Mouse (Mus musculus): ENCODE measurements at regions not wholly inside any gene's neighbourhood (a gene's known extent, or its start where the extent isn't known, plus 50 kb on each side); places are given as distances from the start of the nearest gene placed in this dataset.

DNA sequence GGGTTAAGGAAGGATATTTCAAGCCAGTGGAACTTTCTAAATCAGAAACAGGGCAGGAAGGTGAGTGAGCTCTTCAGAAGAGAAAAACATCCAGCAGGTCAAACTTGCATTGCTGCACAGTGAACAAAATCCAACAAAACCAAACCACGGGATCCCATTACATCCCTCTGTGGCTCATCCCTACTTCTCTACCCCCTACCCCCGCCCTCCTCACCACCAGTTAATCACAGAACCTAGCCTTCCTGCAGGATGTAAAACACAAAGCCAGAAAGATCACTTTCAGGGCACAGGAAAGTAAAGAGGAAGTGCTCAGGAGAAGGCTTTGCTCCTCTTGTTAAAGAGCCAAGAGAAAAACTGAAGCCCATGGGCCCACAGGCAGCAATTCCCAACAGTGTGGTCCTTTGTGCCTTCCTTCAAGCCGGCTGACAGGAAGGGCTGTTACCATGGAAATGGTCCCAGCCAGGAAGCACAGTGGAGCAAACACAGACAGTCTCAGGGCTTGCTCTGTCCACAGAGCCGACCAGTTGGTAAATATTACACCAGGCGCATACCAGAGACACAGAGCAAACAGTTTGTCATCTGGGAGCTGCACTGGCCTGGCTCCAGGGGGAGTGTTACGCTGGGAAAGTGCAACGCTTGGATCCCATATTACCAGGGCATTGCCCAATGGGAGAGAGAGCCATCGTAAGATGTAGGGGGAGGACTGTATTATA is 63.2 kb upstream of the Lmcd1 start:
- H3K9me3 ChIP-seq (ENCODE audit: low read length) = no peaks in the 10 kb centered on the region
- TF ChIP-seq EP300 (IDR thresholded peaks at IDR 0.05) = peak; percentile 74
- TF ChIP-seq CTCF (IDR thresholded peaks at IDR 0.05) = peak; percentile 56
- no peak overlapping the region for H3K4me3 ChIP-seq (ENCODE audit: low read depth, low read length)
- H3K27ac ChIP-seq (ENCODE audit: low read length) = peak overlapping the region; percentile 54; the same call in 1 of the 2 replicates
- no peak overlapping the region for H3K4me2 ChIP-seq (replicated peaks; ENCODE audit: low read depth, low read length)
- no peaks in the 10 kb centered on the region for H3K36me3 ChIP-seq (ENCODE audit: insufficient read depth, low read length)
- H3K4me1 ChIP-seq (ENCODE audit: insufficient read depth, low read depth, low read length) = no peaks in the 10 kb centered on the region
- H3K9ac ChIP-seq (replicated peaks; ENCODE audit: low read depth) = no peak overlapping the region
- DNase-seq (ENCODE audit: low spot score) (peak; percentile 96), ATAC-seq (peak; percentile 98)
- no peaks in the 10 kb centered on the region for H3K27me3 ChIP-seq (replicated peaks; ENCODE audit: insufficient read depth, low read length)
- 9% methylated on average over 8 of the region's 8 CpGs for WGBS

DNA sequence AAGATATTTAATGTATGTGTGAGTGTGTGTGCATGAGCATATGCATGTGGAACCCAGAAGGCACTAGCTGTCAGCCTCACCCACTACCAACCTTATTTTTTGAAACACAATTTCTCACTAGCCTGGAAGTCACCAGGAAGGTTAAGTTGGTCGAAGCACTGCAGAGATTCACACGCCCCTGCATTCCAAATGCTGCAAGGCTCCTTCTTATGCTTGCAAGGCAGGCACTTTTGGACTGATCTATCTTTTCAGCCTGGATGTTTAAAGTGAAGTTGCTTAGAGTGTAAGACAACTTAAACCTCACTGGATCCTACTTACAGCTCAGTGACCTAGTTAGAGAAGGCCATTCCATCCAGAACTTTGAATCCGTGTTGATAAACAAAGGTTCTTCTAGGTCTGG is 56.7 kb upstream of the Lmcd1 start:
- no peaks in the 10 kb centered on the region for H3K9me3 ChIP-seq (ENCODE audit: low read length)
- no peak for ATAC-seq
- WGBS = 77% methylated on average over 3 of the region's 3 CpGs

DNA sequence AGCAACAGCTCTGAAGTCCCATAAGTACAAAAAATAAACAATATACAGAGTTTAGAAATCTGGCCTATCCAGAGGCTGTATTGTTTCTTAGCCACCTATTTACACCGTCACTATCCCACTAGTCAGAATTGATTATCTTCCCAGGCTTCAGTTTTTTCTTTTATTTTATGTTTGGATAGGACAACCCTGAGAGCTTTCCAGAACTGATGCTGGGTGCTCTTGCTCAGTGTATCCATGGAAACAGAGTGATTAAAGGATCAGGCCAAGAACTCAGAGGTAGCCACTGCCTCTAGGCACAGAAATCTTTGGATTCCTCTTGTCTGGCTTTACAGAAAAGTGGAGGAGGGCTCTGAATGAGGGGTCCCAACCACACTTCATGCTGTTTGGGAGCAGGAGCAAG is 55.3 kb upstream of the Lmcd1 start:
- 78% methylated on average over 1 of the region's 1 CpGs for WGBS
- H3K27ac ChIP-seq (ENCODE audit: low read length) = no peak overlapping the region
- H3K36me3 ChIP-seq (ENCODE audit: insufficient read depth, low read length) = no peaks in the 10 kb centered on the region
- DNase-seq (ENCODE audit: low spot score) = no peak
- H3K9me3 ChIP-seq (ENCODE audit: low read length) = no peaks in the 10 kb centered on the region
- TF ChIP-seq CTCF (IDR thresholded peaks at IDR 0.05) (no peak), EP300 (IDR thresholded peaks at IDR 0.05) (no peak)
- no peak overlapping the region for H3K4me3 ChIP-seq (ENCODE audit: low read depth, low read length)
- no peak overlapping the region for H3K9ac ChIP-seq (replicated peaks; ENCODE audit: low read depth)
- H3K27me3 ChIP-seq (replicated peaks; ENCODE audit: insufficient read depth, low read length) = no peaks in the 10 kb centered on the region
- peaks cover 7% of the 10 kb centered on the region; the same call in 1 of the 2 replicates for H3K4me1 ChIP-seq (ENCODE audit: insufficient read depth, low read depth, low read length)
- ATAC-seq = no peak
- no peak overlapping the region for H3K4me2 ChIP-seq (replicated peaks; ENCODE audit: low read depth, low read length)

More for the DNA sequence above, 56.7 kb upstream of the Lmcd1 start:
- Histone ChIP-seq H3K4me3 (ENCODE audit: low read depth, low read length) (no peak overlapping the region), H3K4me1 (ENCODE audit: insufficient read depth, low read depth, low read length) (peaks cover 7% of the 10 kb centered on the region; the same call in 1 of the 2 replicates), H3K36me3 (ENCODE audit: insufficient read depth, low read length) (no peaks in the 10 kb centered on the region), H3K4me2 (replicated peaks; ENCODE audit: low read depth, low read length) (no peak overlapping the region), H3K27ac (ENCODE audit: low read length) (no peak overlapping the region), H3K27me3 (replicated peaks; ENCODE audit: insufficient read depth, low read length) (no peaks in the 10 kb centered on the region), H3K9ac (replicated peaks; ENCODE audit: low read depth) (no peak overlapping the region)
- TF ChIP-seq CTCF (IDR thresholded peaks at IDR 0.05) (no peak), EP300 (IDR thresholded peaks at IDR 0.05) (no peak)
- DNase-seq (ENCODE audit: low spot score) = no peak

DNA sequence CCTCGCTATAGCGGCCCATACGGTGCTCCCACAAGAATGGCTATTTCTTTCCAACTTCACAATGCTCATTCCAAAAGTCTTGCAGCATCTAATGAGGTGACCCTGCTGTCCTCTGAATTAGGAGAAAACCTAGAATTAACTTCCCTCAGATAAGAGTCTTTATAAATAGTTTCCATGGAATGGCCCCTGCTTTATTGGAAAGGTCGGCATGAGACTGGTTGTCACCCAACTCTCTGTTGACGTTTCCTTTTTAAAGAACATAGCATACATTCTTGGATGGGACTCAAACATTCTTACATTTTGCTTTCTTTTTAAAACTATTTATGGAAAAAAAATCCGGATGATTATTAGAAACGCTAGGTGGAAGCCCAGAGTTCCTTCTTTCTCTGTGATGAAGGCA is 53.9 kb upstream of the Lmcd1 start:
- TF ChIP-seq EP300 (IDR thresholded peaks at IDR 0.05) = 0 out of 2 replicates have a peak, but pooled peaks have one; percentile 26
- TF ChIP-seq CTCF (IDR thresholded peaks at IDR 0.05) = no peak
- 36% methylated on average over 7 of the region's 7 CpGs for WGBS

DNA sequence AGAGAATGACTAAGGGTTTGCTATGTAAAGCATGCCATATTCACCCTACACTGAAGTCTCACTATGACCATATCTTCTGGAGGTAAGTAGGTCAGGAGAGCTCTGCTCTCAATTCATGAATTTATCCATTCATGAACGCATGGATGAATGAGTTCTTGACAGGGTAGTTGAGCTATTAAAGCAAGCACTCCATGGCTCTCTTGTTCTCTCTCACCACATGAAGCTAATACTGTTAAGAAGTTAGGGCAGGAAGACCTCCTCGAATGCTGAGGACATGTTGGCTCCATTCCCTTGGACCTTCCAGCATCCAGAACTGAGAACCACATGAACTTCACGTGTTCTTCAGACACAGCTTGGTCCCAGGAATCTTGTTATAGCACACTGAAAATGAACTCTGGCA is 53.4 kb upstream of the Lmcd1 start:
- WGBS = 45% methylated on average over 3 of the region's 3 CpGs

More for the DNA sequence above, 53.9 kb upstream of the Lmcd1 start:
- no peak overlapping the region for H3K4me2 ChIP-seq (replicated peaks; ENCODE audit: low read depth, low read length)
- H3K4me3 ChIP-seq (ENCODE audit: low read depth, low read length) = no peak overlapping the region
- no peaks in the 10 kb centered on the region for H3K9me3 ChIP-seq (ENCODE audit: low read length)
- no peak overlapping the region for H3K27ac ChIP-seq (ENCODE audit: low read length)
- ATAC-seq (peak; percentile 27; the same call in 1 of the 2 replicates), DNase-seq (ENCODE audit: low spot score) (peak; percentile 74)
- peaks cover 13% of the 10 kb centered on the region; the same call in 1 of the 2 replicates for H3K4me1 ChIP-seq (ENCODE audit: insufficient read depth, low read depth, low read length)
- no peaks in the 10 kb centered on the region for H3K36me3 ChIP-seq (ENCODE audit: insufficient read depth, low read length)
- H3K27me3 ChIP-seq (replicated peaks; ENCODE audit: insufficient read depth, low read length) = no peaks in the 10 kb centered on the region
- no peak overlapping the region for H3K9ac ChIP-seq (replicated peaks; ENCODE audit: low read depth)

DNA sequence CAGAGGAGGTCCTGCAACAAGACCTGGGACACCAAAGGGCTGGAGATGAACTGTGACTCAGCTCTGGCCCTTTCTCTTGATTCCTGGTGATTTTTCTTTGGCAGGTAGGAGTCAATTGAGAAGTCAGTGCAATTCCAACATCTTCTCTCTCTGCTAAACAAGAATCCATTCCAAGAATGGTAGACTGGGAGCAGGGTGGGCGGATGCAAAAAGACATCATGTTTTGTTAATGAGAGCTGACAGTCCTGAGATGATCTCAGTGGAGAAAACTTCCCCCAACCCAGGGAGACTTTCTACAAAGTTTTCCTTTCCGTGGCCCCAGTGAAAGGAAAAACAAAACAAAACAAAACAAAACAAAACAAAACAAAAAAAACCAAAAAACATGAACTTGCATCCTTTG is 52.2 kb upstream of the Lmcd1 start:
- 82% methylated on average over 2 of the region's 2 CpGs for WGBS
- ATAC-seq = no peak
- H3K9ac ChIP-seq (replicated peaks; ENCODE audit: low read depth) = no peak overlapping the region
- no peak for DNase-seq (ENCODE audit: low spot score)
- H3K4me1 ChIP-seq (ENCODE audit: insufficient read depth, low read depth, low read length) = peaks cover 13% of the 10 kb centered on the region; the same call in 1 of the 2 replicates
- H3K27me3 ChIP-seq (replicated peaks; ENCODE audit: insufficient read depth, low read length) = no peaks in the 10 kb centered on the region
- no peak overlapping the region for H3K27ac ChIP-seq (ENCODE audit: low read length)
- H3K4me3 ChIP-seq (ENCODE audit: low read depth, low read length) = no peak overlapping the region
- no peaks in the 10 kb centered on the region for H3K36me3 ChIP-seq (ENCODE audit: insufficient read depth, low read length)
- no peak overlapping the region for H3K4me2 ChIP-seq (replicated peaks; ENCODE audit: low read depth, low read length)
- TF ChIP-seq CTCF (IDR thresholded peaks at IDR 0.05) = no peak
- no peak for TF ChIP-seq EP300 (IDR thresholded peaks at IDR 0.05)
- no peaks in the 10 kb centered on the region for H3K9me3 ChIP-seq (ENCODE audit: low read length)

More for the DNA sequence above, 53.4 kb upstream of the Lmcd1 start:
- Histone ChIP-seq H3K27ac (ENCODE audit: low read length) (no peak overlapping the region), H3K27me3 (replicated peaks; ENCODE audit: insufficient read depth, low read length) (no peaks in the 10 kb centered on the region), H3K36me3 (ENCODE audit: insufficient read depth, low read length) (no peaks in the 10 kb centered on the region), H3K9ac (replicated peaks; ENCODE audit: low read depth) (no peak overlapping the region), H3K4me1 (ENCODE audit: insufficient read depth, low read depth, low read length) (peaks cover 13% of the 10 kb centered on the region; the same call in 1 of the 2 replicates), H3K9me3 (ENCODE audit: low read length) (no peaks in the 10 kb centered on the region), H3K4me3 (ENCODE audit: low read depth, low read length) (no peak overlapping the region), H3K4me2 (replicated peaks; ENCODE audit: low read depth, low read length) (no peak overlapping the region)
- ATAC-seq (peak; percentile 9; the same call in 1 of the 2 replicates), DNase-seq (ENCODE audit: low spot score) (no peak)
- TF ChIP-seq EP300 (IDR thresholded peaks at IDR 0.05) (no peak), CTCF (IDR thresholded peaks at IDR 0.05) (no peak)
